Mouse (Mus musculus): ENCODE results near the gene Irs3.

The Irs3 gene

GRCm38 (mm10) chr5:137645652-137646091, at the start of gene Irs3:
Irs3 (minus strand) TSS chr5:137645714.
- no peak for DNase-seq (ENCODE audit: low spot score in 2 of 2)

DNA sequence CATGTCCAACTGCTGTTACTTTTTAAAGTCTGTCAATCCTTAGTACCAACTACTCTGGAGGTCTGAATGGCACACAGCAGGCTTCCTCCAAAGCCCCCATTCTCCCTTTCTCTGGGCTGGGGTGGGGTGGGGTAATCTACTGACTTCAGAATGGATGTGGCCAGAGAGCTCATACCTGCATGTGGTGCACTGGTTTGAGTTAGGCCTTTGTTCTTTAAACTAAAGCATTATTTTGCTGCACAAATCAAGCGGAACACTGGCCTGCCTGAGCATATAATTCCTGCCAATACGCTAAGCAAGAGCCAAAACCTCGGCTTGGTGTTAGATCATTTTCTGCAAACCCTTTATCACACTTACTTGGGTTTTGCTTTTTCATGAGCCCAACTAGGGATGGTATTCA, 49.3 kb upstream of the Irs3 start:
- DNase-seq (ENCODE audit: low spot score in 2 of 2): no peak

DNA sequence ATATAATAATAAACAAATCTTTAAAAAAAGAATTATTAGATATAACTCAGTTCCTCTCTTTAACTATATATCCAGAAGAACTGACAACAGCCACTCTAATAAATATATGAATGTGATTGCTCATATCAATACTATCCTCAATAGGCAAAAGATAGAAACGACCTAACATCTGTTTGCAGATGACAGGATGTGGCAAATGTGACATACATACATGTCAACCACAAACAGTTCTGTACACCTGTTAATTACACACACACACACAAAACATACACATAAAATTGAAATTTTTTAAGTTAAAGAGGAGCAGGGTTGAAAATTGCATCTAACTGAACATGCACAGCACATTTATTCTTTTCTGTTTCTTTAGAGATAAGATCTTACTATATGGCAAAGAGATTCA, 46.4 kb upstream of the Irs3 start:
- DNase-seq (ENCODE audit: low spot score in 2 of 2): no peak

DNA sequence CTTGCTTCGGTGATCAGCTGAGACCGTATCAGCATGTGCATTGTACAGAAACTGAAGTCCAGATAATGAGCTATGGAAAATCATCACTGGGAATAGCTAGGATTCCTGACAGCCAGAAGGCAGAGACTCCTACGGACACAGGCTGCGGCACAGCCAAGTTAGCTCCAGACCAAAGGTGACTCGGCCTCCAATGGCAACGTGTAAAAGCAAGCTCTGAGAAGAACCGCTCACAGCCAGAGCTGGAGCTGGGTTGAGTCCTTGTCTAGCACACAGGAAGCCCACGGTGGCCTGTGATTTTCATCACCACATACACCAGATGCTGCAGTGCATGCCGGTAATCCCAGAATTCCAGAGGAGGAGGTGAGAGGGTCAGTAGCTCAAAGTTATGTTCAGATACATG, 45.0 kb upstream of the Irs3 start:
- DNase-seq (ENCODE audit: low spot score in 2 of 2): no peak

DNA sequence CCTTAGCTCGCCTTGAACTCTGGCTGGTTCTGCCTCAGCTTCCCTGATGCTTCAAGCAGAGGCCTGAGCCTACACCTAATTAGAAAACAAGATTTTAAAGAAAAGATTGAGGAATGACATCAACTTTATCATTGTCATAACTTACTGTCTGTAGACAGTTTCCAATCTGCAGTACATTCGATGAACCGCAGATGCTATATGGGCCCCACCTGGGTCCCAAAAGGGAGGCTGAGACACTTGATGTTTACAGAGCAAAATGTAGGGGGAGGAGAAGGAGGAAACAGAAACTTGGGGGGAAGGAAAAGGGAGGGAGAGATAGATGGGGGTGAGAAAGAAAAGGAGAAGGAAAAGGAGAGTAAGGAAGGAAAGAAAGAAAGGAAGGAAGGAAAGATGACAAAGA, 44.5 kb upstream of the Irs3 start:
- DNase-seq (ENCODE audit: low spot score in 2 of 2): no peak

GRCm38 (mm10) chr5:137686127-137686790, 40.7 kb upstream of the Irs3 start:
- DNase-seq (ENCODE audit: low spot score in 2 of 2): no peak

DNA sequence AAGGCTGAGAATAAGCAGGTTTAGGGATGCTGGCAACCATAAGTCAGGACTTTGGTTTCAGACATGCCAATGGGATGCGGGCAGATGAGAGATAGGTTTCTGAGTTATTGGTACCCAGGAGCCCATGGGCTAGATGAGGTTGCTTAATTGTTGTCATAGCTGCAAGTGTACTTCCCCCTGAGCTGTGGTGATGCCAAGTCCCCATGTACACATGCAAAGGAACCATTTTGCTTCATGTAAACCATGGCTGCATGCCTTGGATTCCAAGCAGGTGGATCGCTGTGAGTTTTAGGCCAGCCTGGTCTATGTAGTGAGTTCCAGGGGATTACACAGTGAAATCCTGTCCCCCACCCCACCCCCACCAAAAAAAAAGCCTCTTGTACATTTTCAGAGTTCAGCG, 40.1 kb upstream of the Irs3 start:
- no peak for DNase-seq (ENCODE audit: low spot score in 2 of 2)

DNA sequence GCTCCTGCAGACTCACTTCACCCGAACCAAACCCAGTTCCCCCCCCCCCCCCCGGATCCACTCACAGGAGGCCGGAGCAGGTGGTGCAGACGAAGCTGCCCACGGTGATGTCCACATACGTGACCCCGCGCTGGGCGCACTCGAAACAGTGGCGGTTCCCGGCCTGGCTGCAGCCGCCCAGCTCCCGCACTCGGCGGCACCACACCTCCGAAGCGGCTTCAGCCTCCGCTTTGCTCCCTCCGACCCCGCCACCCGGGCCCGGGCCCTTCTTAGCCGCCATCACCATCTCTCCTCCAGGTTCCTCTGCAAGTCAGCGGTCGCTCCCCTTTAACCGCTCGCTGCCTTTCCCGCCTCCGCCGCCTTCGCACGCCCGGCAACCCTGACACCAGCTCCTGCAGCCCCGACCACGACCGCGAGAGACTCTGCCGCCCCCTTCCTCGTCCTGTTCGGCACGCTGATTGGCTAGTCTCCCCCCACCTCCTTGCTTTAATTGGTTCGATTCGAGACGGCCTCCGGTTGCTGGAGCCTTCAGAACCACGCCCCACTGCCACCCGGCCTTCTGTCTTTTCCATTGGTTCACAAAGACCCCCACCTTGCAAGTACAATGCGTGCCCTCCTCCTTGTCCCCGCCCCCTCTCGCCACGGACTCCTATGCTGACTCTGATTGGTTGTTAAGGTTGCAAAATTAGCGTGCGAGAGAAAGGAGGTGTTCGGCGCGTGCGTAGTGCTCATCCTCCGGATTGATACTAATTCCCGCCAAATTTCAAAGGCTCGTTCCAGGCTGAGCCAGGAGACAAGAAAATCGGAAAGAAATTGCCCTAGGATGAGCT, 39.0 kb upstream of the Irs3 start, which contains the start of gene Agfg2:
Gene Agfg2 (minus strand): TSS at position 433 of the 830 bp plus-strand sequence.
- DNase-seq (ENCODE audit: low spot score in 2 of 2): peak; percentile 100

- no peak for DNase-seq (ENCODE audit: low spot score in 2 of 2)
These were observed 38.1 kb upstream of the Irs3 start for GRCm38 (mm10) chr5:137683388-137684293.

DNA sequence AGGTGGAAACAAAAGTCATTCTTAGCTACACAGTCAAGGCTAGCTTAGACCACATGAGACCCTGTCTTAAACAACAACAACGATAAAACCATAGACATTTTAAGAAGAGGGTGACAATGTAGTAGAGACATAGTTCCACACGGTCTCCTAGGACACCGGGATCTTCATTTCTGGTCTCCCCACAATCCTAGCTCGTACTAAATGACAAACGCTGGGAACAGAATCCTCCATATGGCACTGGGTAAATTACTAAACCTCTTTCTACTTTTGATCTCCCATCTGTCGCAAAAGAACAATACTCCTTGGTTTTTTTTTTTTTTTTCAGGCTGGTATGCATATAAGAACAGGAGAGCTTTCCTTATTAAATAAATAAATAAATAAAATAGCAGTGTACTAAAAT, 37.0 kb upstream of the Irs3 start:
- no peak for DNase-seq (ENCODE audit: low spot score in 2 of 2)

- DNase-seq (ENCODE audit: low spot score in 2 of 2): no peak
These were observed 34.2 kb upstream of the Irs3 start for GRCm38 (mm10) chr5:137679726-137680125.

DNA sequence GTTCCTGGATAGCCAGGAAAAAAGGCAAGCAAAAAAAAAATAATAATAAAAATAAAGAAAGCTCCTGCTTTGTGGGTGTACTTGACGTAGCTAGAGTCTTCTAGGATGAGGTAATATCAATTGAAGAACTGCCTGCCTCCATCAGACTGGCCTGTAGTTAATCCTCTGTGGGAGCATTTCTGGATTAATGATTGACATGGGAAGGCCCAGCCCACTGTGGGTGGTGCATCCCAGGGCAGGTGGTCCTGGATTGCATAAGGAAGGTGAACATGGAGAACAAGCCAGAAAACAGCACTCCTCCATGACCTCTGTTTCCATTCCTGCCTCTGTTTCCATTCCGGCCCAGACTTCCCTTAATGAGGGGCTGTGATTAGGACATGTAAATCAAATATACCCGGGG, 33.2 kb upstream of the Irs3 start:
- DNase-seq (ENCODE audit: low spot score in 2 of 2): no peak

DNA sequence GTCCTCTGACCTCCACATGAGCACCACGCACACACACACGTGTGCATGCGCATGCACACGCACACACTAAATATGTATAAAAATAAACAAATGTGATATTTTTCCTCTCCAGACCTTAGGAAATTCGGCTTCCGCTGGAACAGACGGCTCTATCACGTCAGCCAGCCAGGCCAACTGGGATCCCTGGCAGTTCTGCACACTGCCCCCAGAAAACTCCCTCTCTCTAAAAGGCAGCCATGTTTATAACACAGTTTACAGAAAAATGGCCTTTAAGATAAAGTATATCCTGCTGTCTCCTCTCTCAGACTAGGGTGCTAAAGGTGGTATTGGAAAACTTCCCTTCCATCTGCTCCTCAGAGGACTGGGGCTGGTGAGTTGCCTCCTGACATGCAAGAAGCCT, 32.3 kb upstream of the Irs3 start:
- no peak for DNase-seq (ENCODE audit: low spot score in 2 of 2)

DNA sequence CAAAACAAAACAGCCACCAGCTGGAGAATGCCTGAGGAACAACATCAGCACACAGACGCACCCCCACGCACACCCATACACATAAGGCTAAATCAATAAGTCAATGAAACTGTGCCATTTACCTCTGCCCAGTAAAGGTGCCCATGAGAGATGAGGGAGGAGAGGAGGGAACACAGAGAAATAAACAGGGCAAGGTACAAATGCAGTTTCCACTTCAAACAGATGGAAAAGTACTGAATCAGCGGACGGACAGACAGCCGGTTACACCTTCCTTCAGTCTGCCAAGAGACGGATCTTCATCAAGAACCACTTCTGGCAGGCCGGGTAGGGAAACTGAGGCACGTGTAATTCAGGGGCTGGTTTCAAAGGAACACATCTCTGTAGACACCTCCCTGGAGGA, 29.3 kb upstream of the Irs3 start:
- no peak for DNase-seq (ENCODE audit: low spot score in 2 of 2)

DNA sequence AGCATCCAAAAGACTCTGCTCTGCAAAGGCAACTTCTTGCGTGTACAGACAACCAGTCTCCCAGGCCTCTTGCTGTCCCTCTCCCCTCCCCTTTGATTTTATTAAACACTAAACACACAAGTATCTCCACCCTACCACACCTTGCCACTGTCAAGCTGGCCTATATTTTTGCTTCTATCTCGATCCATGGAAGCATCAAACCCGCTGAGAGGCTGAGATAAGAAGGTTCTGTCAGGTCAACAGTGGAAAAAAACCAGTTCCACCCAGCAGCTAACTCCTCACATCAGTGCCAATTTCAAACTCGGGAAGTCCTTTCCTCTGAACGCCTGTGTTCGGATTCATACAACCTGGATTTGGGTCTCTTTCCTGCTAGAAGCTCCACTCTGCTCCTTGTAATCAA, 27.5 kb upstream of the Irs3 start:
- no peak for DNase-seq (ENCODE audit: low spot score in 2 of 2)

DNA sequence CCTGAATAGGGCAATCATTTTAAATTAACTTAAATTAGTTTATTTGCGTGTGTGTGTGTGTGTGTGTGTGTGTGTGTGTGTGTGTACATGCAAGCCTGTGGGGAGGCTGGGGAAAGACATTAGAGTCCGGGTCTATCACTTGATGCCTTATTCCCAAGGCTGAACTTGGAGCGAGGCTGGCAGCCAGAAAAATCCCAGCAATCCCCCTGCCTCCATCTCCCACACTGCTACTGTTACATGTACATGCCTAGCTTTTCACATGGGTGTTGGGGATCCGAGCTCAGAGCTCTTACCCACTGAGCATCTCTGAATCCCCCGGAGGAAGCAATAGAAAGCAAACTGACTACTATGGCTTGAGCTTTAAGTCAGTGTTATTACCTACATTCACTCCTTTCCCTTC, 26.8 kb upstream of the Irs3 start:
- no peak for DNase-seq (ENCODE audit: low spot score in 2 of 2)

GRCm38 (mm10) chr5:137671443-137672240, 26.1 kb upstream of the Irs3 start:
- DNase-seq (ENCODE audit: low spot score in 2 of 2): peak in 1 of 2 experiments; percentile 51

GRCm38 (mm10) chr5:137670240-137670639, 24.7 kb upstream of the Irs3 start:
- DNase-seq (ENCODE audit: low spot score in 2 of 2): no peak

- no peak for DNase-seq (ENCODE audit: low spot score in 2 of 2)
These were observed 23.5 kb upstream of the Irs3 start for GRCm38 (mm10) chr5:137668971-137669370.

GRCm38 (mm10) chr5:137663057-137663456, 17.5 kb upstream of the Irs3 start:
- no peak for DNase-seq (ENCODE audit: low spot score in 2 of 2)

DNA sequence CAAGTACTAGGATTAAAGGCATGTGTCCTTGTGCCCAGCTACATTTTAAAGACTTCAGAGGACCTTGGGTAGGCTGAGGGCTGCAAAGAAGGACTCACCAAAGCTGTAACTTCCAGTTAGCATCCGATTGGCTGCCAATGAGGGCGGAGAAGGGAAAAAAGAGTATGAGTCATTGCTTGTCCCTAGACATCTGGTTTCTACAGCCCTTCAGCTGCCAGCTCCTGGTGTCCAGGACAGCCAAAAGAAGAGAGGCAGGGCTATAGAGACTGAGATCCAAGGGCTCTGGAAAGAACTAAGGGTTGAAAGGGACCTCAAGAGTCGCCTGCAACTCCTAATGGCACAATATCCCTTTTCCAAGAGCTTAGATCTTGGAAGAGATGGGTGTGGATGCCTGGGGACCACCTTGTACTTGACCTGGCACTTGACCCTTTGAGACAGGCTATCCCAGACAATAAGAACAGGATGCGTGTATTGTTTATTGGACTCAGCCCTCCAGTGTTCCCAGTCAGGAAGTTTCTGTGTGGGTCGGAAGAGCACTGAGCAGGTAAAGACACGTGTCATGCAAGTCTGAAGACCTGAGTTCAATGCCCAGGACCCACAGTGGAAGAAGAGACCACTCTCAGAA, 14.7 kb upstream of the Irs3 start:
- DNase-seq (ENCODE audit: low spot score in 2 of 2): no peak

All from right cerebral cortex, postnatal 36 days (tissue).